Mouse (Mus musculus): ENCODE measurements around the gene Brap.

- TF ChIP-seq POLR2A (IDR thresholded peaks at IDR 0.05; ENCODE audit: extremely low read depth, insufficient read depth, low read length) (peak; percentile 87), CTCF (IDR thresholded peaks at IDR 0.05; ENCODE audit: extremely low read depth, insufficient read depth, low read length) (no peak)
Measured at GRCm38 (mm10) chr5:121618592-121619513, 41.5 kb upstream of the Brap start, which contains the start of gene Acad12.

Measured in cortical plate, adult 2 months (tissue).